Mouse (Mus musculus) lung, postnatal 10 days (tissue): ENCODE measurements at regions not wholly inside any gene's neighbourhood (a gene's known extent, or its start where the extent isn't known, plus 50 kb on each side); places are given as distances from the start of the nearest gene placed in this dataset.

Source experiments
- DNase-seq: peaks from one replicate; pipeline ENCODE4 v3.0.0; 2021

DNA sequence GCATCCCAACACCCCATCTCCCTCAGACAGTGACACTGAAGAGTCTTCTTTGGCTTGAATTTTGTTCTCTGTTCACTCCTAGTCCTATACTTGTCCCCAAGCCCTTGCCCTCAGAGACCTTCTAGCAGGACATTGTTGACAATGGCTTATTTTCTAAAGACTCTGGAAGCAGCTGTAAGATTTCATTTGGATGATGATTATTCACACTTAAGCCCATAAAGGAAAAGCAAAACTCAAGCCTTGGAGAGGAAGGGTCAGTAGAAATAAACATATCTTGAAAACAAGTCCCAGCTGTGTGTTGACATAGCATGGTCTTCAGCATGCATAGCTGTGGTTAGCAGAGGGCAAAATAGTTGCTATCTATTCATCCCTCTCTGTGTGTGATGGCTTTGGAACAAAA is 59.9 kb upstream of the Cdh11 start:
- peak; percentile 14 for DNase-seq

DNA sequence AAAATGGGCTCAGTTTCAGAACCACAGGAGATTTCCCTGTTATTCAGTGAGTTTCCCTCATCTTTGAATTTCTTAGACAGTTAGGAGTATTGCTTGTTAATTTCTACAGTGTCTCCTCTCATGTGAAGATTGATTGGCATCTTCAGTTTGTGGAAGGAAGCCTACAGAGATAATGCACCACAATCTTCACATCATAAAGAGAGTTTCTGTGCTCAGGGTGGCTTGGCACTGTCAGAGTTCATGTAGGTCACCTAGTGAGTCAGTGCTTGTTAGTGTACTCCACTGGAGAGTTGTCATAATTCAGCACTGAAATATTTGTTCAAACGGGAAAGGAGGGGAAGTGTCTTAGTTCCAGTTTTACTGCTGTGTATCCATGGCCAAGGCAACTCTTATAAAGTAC is 74.6 kb upstream of the Cdh11 start:
- no peak for DNase-seq

DNA sequence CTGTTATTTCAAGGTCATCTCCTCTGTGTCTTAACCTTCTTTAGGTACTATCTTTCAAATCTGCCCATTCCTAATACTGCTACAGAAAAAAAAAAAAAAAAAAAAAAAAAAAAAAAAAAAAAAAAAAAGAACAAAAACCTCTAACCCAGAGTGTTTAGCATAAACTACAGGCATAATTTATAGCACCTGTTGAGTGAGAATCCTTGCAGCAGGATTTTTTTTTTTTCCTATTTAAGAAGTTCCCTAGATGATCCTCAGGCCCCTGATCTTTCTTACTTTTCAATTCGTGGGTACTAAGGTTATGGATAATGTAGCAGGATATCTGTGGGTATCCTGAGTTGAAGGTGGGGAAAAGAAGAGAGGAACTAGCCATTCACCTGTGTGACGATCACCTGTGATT is 114.1 kb upstream of the Cdh11 start:
- no peak for DNase-seq

DNA sequence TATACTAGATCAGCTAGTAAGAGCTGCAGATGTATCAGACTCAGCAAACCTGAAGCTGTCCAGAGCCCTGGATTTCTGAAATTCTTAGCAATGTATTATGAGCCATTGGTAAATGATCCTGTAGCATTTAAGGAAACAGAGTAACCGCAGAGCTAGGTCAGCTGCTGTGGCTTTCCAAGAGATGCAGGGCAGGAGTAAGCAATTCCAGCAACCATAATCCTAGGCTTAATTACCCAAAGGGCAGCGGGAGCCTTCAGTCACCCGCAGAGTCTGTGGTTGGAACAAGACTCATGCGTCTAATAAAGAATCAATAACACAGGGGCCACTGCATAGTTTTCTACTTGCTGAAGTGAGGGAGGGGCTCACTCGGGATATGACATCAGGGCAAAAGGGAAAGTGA is 115.2 kb upstream of the Cdh11 start:
- DNase-seq: no peak

DNA sequence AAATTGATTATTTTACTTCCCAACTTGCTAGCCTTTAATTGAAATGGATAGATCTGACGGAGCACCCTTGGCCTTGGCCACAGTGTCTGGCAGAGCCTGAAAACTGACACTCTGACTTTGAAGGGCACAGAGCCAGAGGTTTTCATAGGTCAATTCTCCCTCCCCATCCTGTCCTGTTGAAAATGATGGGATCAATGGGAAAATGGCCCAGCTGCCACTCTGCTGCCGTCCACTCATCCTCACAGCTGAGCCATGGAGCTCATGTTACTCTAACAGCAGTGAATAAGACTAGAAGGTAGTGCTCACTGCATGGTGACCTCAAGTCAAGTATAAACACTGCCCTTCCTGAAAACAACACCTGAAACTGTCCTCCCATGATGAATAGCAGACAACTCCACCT is 122.0 kb upstream of the Cdh11 start:
- DNase-seq: peak; percentile 2

DNA sequence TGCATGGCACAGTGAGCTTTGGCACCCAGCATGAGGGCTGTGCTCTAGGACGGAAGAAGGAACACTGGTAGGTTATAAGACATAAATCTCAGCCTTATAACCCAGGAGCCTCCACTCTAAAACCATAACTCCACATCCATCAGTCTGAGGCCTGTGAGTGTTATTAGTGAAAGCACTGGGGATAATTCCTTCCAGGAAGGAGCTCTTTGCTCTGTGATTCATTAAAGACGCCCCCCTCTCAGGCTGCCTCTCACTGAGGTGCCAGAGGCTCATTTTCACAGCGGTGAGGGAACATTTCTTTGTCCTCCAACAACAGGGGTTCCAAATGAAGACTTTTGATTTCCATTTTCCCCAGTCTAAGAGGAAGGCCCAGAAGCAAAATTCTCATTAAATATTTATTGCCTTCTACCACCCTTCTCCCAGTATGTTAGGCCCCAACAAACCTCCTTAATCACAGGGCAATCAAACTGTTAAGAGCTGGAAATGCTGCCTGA is 145.9 kb upstream of the Cdh11 start:
- DNase-seq: no peak

DNA sequence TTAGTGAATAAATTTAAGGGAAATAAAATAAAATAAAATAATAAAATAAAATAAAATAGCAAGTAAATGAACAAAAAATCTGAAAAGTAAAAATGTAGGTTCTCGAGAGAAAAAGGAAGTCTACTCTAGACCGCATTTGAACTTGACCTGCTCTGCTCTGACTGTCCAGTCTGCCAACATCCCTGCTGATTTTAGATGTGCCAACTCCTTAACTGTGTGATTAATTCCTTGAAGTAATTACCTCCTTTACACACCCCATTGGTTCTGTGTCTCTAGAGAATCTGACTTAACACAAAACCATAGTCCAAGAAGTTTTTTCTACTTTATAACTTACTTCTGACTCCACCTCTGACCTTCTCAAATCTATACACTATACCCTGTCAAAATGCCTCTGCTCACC is 153.3 kb upstream of the Cdh11 start:
- DNase-seq: no peak

DNA sequence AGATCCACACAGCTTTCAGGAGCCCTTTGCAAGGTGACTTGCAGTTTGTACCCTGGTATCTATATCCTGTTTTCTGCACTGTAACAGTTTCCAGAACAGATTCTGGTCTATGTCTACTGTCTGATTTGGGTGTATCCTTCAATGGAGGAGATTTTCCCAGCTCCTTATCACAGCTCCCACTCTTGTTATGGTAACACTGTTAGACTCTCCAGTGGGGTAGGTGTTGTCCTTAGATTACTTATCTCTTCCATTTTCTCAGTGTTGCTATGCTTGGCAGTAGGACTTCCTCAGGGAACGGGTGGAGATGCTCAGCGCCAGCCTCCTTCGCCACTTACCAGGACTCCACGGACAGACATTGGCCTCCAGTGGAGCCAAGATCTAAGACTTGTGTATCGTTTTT is 160.1 kb upstream of the Cdh11 start:
- DNase-seq: no peak

DNA sequence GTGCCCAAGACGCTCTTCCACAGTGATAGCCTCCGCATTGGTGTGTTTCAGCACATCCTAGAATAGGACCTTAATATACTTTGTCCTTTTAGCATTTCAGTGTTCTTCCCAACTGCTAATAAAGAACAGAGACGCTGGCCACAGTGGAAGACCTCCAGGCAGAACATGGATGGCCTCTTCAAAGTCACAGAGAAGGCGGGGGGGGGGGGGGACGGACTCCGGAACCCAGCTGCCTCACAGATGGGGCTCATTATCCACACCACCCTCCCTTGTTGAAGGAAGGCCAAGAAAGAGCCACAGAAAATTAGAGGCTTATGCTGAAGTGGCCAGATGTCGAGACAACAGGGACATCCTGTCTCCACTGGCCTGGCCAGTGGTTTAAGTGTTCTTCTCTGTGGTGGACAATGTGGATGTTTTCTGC is 192.7 kb upstream of the Cdh11 start:
- DNase-seq: peak; percentile 86

DNA sequence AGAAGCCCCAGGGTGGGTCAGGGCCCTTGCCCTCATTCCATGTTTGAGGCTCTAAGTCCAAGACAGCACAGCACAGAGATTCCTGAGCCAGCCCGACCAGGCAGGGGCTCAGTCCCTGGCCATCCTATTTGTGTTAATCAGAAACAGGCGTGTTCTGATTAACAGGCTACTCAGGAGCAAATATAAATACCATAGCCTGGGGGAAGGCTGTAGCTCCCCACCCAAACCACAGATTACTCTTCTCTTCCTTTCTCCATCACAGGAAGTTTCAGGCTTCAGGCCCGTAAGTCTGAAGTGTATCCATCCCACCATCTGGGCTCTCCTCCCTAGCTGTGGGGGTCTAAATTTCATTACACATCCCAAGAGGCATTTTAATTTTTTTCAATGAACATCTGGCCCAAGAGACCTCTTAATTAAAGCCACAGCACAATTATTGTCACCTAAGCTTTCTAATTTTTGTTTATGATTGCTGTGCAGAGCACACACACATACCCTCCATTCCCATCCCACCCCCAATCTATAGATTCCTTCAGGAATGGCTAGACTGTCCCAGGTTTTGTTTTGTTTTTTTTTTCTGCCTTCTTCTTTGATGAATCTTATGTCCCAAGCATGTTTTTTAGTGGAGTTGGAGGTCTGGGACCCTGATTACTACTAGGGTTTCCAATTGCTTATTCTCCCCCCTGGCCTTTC is 197.9 kb upstream of the Cdh11 start:
- no peak for DNase-seq

DNA sequence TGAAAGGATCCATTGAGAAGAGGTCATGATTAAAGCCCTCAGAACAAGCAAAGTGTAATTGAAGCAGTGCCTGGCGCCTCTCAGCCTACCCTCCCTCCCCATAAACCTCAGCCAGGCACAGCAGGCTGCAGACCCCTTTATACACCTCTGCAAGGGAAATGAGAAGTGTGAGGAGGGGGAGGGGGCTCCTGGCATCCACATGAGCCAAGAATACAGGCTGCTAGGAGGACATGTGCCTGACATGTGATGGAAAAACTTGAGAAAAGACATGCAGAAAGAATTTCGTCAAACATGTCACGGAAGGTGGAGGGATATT is 198.4 kb upstream of the Cdh11 start:
- DNase-seq: no peak

DNA sequence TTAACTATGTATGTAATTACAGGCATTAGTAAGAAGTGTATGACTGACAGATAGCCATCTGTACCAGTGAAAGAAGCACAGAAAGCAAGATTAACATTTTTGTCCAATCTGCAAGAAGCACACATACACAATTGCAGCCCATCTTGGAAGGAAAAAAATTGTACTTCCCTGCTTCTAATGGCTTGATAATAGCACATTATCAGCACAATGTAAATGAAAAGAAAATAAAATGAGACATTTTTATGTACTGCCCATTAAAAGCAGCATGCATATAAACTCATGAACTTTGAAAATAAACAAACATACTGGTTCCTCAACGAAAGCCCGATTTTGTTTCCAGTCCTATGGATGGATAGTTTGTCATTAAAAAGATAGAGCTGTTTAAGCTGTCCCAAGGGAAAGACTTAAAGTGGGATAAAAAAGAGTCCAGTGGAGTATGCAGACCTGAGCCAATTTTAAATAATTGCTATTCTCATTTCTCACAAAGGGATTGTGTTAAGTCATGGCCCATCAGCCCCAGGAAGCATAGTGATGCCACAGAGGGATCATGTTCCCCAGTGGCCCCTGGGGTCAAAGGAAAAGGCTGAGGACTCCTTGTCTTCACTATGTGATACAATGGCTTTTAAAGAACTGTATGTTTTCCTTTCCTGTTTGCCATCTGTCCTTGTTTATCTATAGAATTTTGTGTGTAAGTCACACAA is 222.0 kb upstream of the Cdh11 start:
- no peak for DNase-seq

DNA sequence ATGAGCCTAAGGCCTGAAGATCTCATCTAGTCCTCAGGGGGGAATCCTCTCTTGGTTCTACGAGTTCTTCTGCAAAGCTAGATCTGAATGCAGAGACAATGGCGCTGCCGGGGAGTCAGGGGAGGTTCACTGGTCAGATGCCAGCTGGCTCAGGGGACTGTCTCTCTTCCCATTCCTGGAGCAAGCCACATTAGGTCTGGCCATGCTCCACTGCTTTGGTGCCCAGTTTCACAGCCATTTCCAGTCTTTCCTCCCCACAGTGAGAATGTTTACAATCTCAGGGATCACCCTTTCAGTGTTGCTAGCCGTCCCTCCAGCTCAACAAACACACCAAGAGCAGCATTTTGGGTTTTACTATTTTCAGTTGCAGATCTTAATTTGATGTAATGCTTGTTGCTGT is 233.7 kb upstream of the Cdh11 start:
- DNase-seq: peak; percentile 84

DNA sequence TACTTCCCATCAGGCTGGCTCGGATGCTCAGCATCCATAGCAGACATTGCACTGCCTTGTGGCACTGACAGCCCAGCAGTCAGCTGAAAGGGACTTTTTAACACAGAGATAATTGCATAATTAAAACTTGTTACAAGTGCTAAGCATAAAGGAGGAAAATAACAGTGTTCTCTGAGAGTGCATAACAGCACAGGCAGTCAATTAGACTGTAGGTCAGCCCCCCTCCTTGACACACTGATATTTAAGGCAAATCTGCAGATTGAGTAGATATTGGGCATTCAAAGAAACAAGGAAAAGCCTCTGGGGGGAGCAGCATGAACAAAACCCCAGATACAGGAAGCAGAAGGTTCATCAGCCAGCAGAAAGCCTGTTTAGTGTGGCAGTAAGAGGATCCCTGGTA is 237.8 kb upstream of the Cdh11 start:
- no peak for DNase-seq

DNA sequence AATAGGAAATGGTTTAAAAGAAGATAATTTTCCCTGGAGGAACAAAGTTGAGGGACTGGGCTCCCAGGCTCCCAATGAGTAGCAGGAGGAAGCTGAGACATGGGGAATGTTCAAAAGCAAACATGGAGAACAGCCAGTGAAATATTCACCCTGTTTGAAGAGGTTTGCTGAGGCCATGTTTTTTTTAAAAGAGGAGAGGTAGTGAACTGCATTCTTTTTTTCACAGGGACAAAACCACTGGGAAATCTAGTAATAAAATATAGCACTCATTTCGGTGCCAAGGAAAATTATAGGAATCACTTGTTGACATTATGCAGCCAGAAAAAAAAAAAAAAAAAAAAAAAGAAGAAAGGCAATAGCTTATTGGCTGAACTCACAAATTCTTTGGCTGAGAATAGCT is 246.3 kb upstream of the Cdh11 start:
- DNase-seq: no peak

DNA sequence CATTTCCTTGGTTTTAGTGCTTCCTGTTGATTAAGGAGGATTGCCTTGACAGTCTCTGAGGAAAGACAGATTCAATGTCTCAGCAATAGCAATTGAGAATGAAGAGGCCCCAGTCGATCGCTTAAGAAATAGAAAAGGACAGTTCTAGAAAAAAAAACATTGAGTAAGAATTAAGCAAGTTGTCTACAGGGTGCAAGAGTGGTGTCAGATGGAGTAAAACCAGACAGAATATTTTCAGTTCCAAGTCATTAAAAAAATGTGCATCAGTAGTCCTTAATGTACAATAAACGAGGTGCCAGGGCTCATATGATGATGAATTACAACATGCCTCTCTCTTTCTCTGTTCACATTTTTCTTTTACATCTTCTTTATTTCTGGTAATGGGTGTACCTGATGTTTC is 248.5 kb upstream of the Cdh11 start:
- DNase-seq: no peak

DNA sequence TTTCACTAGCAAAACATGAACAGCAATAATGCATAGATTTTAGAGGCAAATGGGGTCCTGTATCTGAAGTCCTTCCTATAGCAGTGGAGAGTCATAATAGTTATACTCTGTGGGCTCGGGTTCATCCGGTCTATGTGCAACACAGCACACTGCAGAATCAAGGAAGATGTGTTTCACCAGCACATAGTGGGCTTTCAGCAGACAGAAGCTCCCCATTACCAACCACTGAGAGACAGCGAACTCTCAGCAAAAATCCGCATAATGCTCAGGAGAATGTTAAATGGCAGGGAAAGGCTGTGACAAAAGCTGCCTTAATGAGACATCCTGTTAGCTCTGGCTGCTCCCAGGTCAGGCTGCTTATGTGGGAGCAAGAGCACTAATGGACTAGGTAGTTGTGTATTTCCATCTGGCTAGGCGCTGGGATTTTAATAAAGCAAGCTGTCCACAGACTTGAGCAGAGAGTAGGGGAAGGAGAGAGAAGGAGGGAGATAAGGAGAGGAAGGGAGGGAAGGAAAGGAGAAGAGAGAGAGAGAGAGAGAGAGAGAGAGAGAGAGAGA is 286.7 kb upstream of the Cdh11 start:
- DNase-seq: no peak

DNA sequence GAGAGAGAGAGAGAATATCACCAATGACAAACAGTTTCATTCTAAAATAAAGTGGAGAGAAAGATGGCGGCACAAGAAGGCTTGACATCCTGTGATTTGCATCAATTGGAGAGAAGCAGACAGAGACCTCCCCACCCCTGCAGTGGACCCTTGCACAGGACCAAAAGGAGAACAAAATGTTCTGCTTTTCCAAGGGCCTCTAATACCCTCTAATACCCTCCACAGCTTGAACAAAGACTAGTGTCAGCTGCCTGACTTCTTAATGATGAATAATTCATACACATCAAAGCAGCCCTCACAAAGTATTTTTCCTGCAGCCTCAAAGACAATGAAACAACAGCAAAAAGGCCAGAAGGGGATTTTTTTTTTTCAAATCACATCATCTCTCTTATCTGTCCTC is 287.2 kb upstream of the Cdh11 start:
- no peak for DNase-seq

DNA sequence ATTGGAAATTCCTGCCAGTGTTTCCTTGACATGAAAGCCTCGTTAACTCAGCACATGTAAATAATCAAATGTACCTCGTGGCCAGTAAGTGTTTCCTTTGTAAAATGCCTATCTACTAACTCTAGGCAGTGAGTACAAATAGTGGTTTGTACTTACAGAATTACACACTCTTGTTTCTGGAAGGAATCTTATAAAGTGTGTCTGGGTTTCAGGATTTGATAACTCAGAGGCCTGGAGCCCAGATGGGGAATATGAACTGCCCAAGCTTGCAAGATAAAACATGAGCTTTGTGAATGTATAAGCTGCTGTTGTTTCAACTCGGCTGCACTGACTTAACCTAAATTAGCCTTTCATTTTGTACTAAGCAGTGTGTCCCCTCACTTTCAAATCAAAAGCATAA is 293.1 kb upstream of the Cdh11 start:
- DNase-seq: no peak

DNA sequence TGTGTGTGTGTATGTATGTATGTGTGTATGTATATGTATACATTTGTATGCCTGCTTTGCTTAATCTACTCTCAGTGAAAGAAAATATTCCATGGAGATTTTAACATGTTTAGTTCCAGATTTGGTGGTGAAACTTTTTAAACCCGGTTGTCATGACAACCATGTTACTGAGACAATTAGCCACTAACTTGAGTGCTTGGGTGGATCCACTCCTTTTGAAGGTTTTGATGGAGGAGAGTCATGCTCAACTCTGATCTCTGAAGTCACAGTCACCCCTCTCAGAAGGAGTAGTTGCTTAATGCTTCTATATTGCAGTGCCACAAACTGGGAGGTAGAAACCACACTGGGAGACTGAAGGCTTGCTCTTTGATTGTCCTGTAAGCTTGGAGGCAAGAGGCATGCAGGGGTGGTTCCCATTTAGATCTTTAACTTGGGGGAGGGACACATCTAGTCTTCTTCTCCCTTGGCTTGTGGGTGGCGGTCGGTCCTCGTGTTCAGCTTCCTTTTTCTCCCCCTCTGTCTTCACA is 301.6 kb upstream of the Cdh11 start:
- no peak for DNase-seq

DNA sequence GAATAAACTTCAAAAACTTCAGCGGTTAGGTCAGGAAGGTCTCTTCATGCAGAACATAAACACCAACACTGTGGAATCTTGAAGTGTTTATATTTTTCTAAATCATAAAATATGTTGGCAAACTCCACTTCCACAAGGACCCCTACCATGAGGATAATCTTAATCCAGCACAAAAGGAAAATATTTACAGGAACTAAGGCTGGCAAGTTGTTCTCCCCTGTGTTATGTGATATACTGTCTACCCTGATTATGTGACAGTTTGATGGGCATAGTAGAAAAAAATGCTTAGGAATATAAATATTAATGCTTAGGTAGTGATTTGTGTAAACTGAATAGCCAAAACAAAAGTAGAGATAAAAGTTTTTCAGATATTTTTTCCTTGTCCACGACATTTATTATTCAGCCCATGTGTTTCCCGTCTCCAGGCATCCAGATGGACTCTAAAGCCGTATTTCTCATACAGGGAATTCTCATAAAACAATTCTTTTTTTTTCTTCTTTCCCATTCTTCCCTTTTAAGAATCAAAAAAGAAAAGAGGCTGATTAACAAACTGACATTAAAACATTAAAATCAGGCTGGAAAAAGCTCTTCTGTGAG is 311.2 kb upstream of the Cdh11 start:
- DNase-seq: peak; percentile 2

DNA sequence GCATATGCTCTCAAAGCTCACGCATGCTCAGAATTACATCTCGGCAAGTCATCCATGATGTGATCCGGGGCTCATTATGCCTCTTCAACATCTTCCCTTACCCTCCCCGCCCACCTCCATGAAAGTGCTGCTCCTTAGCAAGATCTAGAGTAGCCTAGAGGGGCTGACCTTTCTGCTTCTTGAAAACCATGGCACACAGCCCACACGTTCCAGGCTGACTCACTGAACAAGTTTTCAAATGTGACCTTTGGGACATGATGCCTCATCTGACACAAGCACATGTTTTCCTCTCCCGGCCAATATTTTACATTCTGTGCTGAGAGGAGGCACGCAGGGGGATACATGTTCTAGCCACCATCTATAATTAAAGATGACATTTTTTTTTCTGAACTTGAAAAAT is 340.1 kb upstream of the Cdh11 start:
- no peak for DNase-seq

DNA sequence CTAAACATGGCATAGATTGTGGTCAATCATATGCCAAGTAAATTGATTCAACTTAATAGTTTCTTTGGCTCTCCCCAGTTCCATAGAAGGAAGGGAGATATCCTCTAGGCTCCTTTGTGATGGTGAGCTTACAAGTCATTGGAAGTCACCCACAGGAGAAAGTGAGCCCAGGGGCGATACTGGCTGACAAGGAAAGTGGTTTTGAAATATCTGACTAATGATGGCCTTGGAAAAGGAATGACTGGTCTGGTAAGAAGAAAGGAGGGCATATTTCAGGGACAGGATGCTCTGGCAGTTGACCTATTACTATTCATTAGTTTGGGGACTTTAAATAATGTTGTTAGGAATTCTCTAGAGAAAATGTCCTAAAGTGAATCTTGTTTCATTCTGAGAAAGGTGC is 352.7 kb upstream of the Cdh11 start:
- DNase-seq: no peak

DNA sequence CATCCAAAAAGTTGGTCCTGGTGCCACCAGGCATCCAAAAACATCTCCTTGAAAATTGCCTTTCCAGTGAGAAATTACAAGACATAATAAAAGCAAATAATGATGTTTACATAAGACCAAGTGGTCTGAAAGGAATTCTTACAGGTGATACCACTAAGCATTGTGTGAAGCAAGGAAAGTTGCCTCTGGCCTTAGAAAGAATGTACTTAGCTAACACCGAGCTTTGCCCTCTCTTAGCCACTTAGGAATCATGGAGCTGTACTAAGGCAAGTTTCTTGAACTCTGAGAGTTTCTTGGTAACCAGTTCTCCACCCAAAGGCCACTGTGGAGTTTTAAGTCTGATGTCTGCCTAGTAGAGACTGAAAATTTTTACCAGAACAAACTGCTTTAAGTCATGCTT is 359.4 kb upstream of the Cdh11 start:
- DNase-seq: no peak
